Mouse (Mus musculus) lung, adult 2 months (tissue): ENCODE results near the gene Eif2b5.

Experiments
- CTCF ChIP-seq: fragments of 200-500 bp; IDR thresholded peaks from 2 replicates; pipeline ENCODE4 v1.5.1; 2011; ENCODE audit warnings: mild to moderate bottlenecking, low read length, control low read depth; ENCODE audit not compliant: insufficient read depth
- POLR2A ChIP-seq: fragments of 200-500 bp; IDR thresholded peaks from 2 replicates; pipeline ENCODE4 v1.6.1; 2011; ENCODE audit warnings: low read depth, mild to moderate bottlenecking, control low read depth, low read length, borderline replicate concordance; ENCODE audit errors: extremely low read depth

DNA sequence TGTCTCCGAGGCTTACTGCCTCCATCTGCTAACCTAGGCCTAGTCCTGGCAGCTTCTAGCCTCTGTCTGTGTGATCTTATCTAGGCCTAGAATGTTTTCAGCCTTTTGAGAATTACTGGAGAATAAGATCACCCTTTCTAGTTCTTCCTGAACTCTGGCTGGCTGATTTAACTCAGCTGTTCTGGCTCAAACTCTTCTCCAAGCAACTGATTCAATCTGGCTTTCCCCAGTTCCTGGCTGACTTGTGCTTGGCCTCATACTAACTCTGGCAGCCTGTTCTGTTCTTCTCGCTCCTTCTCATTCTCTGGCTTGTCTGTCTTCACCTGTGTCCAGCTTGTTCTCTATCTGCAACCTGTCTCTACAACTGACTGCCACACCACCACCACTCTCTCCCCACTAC lies 7.3 kb upstream of the Eif2b5 start:
- no peak for TF ChIP-seq CTCF
- TF ChIP-seq POLR2A = no peak
